Mouse (Mus musculus) kidney, postnatal 25 days (tissue): ENCODE measurements at regions not wholly inside any gene's neighbourhood (a gene's known extent, or its start where the extent isn't known, plus 50 kb on each side); places are given as distances from the start of the nearest gene placed in this dataset.

Source experiments
- DNase-seq, 2 experiments: peaks; one replicate each; pipeline ENCODE4 v3.0.0; 2021; ENCODE audit warnings: mixed read lengths in 2 of 2

DNA sequence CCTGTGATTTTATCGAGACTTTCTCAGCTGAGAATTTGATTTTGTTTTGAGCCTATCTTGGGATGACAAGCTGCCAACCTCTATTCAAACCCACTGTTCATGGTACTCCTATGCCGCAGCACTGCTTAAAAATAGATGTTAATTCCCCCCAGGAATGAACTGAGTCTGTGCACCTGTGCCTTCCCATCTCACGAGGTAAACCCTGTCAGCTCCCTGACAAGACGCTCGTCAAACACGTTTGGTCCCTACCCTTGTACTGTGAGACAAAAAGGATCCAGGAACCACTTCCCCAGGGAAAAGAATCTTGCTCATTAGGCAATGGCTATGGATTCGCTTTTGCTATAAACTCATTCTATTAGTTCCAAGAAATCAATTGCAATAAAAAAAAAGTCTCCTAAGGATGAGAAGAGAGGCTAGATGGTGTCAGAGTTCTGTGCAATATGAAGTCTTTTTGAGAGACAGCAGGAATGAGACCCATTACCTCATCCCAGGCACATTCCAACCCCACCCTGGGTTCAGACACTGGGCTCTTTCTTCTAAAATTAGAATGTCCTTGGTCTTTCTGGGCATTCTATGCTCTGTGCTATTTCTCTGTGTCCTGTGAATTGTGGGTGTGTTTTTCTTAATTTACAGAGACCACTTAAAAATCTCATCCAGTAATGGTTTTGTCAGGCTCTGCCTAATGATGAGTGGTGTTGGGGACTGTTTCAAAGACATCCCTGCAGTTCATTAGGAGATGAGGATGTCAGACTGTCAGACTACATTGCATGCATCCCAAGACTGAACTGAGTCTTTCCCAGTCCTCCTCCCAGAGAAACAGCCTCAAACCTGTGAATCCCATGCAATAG lies 167.7 kb upstream of the Pabpc6 start:
- DNase-seq: no peak

DNA sequence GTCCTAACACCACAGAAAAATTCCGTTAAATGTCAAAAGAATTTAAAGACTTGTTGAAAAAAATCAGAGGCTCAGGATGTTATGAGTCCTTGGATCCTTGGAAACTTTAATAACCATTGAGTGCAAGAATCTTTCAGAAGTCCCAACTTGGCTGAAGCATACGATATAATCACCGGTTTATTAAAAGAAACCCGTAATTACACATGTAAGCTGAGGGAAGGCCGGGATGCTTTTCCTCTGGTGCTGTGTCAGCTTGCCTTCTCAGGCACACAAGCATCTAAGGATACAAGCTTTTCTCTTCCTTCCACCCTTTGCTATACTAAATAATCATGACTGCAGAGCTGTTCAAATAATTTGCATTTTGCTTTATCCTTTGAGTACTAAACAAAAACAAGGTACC lies 160.4 kb upstream of the Pabpc6 start:
- no peak for DNase-seq

DNA sequence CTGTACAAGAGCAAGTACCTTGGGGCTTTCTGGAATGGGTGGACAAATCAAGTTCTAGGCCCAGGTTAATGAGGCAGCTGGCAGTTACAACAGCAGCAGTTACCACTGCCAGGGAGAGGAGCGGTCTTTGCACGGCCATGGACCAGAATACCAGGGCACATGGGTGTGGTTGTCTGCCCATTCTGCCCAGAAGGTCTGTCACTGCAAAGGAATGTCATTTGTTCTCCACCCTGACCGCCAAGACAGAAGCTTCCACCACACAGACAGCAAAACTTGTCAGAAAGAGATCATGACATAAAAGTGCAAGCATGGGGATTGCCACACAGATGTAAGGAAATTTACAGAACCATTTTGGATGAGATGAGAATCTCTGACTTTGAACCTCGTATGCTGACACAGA lies 151.8 kb upstream of the Pabpc6 start:
- no peak for DNase-seq

DNA sequence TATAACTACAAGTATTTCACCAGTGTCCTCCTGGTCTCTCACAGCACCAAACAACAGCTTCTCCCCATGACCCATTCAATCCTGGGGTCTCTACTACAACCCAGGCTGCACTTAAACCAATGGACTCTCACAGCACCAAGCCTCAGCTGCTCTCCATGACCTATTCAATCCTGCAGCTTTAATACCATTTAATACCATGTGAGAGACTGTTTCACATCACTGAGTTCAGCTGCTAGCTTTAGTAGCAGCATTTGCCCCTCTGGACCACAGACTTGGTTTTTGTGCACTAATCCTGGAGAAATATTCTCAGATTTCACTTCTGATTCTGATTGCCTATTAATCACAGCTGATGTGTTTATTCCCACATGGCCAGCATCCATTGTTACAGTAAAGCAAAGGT lies 147.5 kb upstream of the Pabpc6 start:
- no peak for DNase-seq

DNA sequence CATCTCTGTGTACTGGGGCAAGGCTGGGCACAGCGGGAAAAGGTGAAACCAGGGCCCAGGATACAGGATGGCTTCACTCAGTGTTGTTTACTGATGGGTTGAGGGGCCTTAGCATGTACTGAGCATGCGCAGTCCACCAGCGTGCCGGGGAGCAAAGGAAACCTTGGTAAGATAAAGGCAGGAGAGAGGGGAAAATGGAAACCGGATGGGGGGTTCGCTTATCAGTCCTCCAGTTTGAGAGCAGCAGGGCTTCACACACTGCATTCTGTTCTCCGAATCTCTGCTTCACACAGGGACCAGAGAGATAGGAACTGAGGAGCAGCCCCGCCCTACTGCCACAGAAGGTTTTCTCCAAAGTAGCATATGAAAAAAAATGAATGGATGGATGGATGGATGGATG lies 127.6 kb upstream of the Pabpc6 start:
- no peak for DNase-seq

DNA sequence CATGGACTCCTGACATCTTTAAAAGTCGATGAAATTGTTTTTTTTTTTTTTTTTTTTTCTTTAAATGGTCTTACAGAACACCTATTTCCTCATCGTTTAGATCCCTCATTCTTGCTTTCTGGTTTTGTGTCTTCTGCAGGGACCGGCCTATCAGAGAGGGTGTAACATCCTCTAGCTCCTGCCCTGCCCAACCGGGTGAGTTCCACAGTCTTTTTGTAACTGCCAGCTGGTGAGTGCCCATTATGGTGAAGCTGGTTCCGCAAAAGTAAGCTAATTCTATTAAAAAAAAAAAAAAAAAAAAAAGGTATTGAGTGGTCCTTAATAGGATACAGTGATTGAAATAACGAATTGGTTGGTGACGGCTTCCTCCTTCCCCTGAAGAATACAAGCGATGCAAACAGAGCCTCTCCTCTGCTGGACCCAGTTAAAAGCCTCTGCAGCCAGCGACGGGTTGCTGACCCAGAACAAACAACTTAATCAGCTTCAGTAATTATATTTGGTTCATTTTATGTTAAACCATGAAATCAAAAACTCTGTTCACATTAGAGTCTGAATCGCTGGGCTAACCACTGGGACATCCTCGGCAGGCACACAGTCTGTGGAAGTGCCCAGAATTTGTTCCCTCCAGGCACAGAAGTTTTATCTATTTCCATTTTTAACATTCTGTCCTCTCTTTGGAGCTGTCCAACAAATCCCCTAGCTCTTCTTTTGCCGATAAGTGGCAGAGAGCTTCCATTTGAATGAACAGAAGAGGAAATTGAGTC lies 126.9 kb upstream of the Pabpc6 start:
- no peak for DNase-seq

DNA sequence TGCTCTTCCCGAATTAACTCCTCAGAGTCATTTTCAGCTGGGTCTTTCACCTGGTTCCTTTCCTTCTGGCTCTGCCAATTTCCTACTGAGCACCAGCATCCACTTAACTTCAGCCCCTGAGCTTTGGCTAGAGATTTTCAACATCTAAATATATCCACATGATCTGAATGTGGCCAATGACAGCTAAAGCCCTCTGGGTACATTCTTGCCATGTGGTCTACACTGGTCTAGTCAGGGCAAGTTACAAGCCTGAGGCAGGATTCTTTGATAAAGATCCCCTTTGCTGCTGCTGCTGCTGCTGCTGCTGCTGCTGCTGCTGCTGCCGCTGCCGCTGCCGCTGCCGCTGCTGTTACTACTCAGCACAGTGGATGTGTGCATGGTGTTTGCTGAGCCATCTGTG lies 109.3 kb upstream of the Pabpc6 start:
- DNase-seq: no peak

DNA sequence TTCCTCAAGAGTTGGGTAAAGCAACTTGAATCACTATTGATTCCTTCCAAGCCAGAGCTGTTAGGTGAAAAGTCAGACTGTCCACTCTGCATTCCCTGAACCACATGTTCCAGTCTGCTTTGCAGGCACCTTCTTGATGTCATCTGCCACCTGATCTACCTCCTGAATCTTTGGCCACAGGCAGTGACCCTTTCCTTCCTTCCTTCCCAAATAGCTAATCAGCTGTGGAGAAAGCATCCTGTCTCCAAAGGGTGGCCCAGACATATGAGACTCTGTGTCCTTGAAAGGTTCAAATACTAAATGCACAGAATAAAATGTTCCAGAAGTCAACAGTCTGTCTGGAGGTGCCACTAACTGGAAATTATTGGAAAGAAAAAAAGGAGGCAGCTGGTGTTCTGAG lies 107.6 kb upstream of the Pabpc6 start:
- DNase-seq: no peak

DNA sequence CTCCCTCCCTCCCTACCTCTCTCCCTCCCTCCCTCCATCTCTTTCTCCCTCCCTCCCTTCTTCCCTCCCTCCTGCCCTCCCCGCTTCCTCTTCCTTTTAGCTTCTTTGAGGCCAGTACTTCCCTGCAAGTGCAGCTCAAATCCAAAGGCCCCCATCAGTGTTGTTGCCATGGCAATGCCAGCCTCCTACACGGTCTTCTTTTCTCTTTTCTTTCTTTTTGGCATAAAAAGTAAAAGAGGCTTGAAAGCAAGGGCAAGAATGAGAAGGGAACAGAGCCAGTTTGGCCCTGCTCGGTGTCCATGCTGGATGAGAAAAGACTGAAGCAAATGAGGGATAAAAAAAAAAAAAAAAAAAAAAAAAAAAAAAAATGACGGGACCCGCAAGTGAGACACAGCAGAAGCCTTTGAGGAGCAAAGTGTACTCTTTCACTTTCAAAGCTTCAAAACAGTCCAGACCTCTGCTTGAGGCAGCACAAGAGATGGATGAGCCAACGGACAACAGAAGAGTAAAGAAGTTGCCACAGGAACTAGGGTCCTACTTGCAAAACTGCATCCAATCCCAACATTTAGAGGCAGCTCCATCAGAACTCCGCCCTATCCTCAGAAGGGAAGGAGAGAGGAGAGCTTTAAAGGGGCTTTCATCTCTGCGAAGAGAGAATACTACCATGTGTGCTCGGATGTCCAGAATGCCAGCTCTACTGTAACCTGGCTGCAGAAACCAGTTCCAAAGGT lies 106.9 kb upstream of the Pabpc6 start:
- no peak for DNase-seq

DNA sequence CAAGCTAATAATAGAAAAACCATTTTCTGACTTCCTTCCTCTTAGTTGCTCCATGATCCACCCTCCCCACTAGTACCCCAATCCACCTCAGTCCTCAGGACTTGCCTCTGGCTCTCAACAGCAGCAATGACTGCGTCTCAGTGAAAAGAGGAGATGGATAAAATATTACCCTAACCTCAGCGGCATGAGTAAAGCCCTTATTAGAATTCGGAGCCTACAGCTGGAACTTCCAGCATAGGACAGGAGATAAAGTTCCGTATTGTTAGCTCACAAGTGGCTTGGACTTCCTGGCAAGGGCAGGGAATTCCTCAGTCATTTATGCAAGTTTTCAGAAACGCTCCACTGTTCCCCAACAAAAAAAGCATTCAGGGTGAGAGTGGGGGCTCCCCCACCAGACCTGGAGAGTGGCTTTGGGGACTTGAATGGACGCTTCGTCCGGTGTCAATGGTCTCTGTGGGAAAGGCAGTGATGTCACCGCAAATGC lies 106.2 kb upstream of the Pabpc6 start:
- DNase-seq: no peak

DNA sequence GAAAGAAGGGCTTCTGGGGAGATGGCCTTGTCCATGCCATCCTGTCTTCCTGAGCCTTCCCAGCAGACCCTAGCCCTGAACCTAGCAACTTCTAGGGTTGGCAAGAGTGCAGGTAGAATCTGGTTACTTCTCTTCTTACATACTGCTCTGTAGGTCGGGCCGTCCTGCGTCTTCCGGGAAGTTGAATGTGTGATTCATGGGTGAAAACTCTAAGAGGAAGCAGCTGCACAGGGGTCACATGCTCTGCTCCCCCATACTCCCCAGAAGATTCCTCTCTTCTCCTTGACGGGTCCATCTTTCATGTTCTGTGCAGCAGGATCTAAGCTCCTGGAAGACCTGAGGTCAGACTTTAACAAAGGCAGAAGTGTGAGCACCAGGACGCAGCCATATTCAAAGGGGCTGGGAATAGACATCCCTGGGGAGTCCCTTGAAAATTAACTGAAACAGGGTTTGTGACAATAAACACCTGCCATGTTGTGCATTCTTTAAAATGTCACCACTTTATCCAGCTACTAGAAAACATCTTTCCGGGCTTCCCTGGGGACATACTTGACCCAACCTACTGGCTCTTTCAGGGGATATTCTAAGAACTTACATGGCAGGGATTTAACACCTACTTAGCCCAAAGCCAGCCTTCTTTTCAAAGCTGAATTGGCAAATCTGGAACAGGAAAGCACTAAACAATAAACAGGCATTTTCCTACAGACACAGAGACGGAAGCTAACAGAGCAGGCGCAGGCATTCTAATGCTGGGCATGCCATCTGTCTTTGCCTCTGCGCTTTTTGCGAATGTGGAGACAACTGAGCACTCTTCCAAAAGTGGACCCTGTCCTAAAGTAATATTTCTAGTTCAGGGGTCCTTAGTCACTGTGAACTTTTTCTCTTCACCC lies 105.5 kb upstream of the Pabpc6 start:
- DNase-seq: no peak

DNA sequence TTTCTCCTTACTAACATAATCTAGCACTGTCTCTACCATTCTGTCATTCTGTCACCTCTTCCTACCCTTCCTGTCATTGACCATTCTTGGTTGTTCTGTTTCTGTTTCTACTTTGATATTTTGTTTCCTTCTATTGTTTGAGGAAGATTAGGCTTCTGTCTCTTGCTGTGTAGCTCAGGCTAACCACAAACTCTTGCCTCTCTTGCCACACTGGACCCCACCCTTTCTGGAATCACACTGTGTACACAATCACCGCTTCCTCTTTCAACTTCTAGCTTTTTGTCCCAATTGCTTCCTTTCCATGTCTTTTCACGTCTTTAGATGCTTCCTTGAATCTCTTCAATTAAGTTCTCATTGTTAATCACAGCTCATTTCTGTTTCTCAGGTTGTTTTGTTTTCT lies 104.2 kb upstream of the Pabpc6 start:
- DNase-seq: no peak

DNA sequence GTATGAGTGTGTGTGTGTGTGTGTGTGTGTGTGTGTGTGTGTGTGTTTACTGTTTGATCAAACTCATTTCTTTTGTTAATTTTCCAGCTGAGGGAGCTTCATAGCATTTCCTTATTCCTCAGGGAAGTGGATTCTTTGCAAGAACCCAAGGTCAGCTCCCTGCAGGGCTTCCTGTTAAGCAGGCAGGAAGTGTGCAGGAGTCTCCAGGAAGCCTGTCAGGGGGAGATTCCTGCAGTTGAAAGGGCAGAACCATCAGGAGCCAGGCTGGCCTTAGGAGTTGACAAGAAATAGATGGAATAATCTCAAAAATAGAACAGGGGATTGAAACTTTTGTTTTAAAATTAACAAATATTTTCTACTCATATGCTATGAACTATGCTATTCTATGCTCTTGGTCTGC lies 98.8 kb upstream of the Pabpc6 start:
- peak; percentile 58 to 81 for DNase-seq

DNA sequence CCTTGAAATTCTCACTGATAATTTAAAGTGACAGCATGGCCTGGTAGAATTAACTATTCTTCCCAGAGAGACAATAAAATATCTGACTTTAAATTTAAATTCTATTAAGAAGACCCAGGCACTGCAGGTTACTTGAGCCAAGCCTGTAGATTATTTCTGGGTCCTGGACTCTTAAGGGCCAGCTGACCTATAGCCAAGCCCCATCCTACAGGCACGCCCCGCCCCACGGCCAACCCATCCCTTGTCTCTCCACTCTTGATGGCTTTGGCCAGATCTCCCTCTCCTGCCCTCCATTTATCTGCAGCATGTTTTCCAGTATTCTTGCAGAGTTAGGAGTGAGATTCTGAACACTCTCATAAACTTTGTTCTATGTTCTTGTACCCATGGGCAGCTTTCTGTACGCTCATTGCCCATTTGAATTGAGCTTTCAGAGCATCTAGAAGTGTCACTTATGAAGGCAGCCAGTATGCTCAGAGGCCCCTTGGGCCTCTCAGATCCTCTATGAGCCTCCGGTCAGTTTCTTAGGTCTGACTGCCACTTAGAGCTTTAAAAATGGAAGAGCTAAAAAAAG lies 96.2 kb upstream of the Pabpc6 start:
- DNase-seq: no peak

DNA sequence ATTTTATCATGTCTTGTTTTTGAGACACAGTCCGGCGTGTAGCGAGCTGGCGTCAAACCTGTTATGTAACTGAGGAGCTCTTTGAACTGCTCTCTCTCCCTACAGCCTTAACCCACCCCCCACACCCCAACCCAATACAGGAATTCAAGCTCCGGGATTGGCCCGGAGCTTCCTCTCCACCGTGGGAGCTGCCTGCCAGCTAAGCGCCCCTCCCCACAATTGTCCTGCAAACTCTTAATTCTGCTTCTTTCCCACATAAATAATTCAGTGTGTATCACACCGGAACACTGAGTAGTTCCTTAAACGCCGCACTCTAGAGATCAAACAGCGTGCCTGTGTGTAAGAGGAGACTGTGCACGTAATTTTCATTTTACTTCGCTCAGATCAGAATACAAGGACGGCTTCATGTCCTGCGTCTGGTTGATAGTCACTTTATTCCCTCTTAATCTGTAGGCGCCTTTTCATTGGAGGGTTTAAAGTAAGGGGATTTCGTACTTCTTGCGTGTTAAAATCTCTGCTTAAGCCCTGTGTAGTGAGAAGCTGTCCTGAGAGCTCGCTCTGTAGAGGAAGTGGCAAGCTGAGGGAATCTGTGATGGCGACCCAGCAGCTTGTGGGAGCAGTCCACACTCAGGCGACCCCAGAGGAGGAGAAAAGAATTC lies 95.3 kb upstream of the Pabpc6 start:
- peak; percentile 43 to 76 for DNase-seq

DNA sequence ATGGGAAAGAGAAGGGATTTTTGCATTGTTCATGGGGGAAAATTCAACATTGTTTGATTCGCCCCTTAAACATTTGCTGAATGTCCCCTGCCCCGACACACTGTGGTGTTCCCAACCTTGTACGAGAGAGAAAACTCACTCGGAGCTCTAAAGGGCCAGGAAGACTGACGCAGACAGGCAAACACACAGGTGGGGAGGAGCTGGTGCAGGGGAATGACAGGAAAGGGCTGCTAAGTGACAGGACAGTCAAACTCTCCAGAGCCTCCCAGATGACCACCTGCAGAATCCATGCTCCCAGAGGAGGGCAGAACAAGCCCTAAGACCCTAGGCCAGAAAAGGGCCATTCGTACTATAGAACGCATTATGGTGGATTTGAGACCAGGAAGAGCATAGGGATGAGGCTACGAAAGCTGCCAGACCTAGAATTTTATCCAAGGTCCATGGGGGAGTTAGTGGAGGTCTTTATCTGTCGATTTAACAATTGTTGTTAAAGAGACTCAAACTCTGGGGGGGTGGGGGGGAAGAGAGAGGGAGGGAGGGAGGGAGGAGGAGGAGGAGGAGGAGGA lies 94.6 kb upstream of the Pabpc6 start:
- no peak for DNase-seq

DNA sequence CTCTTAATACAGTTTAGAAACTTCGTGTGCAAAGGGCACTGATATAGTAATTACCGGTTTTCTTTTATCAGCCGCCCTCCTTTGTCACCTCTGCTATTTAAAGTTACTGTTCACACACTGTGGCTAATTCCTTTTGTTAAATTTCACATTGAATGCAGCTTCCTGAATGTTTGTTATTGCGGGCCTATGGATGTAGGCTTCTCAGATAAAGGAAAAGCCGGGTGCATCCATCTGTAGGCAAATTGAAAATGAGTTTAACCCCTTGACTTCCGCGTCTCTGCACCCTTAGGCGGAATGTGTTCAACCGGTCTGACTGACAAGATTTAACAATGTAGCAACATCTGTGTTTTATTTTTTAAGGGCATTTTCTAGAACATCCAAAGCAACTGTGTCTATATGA lies 93.6 kb upstream of the Pabpc6 start:
- no peak for DNase-seq

DNA sequence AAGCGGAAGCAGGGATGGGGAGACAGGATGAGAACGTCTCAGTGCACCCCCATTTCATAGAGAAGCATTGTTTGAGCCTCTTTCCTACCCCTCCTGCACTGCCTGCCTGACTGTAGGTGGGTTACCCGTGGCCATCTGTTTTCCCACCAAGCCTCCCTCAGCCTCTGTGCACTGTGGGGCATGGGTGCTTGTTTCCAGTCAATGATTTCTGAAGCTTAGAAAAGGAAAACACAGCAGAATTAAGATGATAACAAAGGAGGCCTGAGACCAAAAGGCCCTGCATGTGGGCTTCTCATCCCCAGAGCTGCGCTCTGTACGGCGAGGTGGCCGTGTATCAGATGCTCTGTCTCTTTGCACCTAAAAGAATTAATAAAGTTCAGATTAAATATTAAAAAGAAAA lies 92.9 kb upstream of the Pabpc6 start:
- no peak for DNase-seq

DNA sequence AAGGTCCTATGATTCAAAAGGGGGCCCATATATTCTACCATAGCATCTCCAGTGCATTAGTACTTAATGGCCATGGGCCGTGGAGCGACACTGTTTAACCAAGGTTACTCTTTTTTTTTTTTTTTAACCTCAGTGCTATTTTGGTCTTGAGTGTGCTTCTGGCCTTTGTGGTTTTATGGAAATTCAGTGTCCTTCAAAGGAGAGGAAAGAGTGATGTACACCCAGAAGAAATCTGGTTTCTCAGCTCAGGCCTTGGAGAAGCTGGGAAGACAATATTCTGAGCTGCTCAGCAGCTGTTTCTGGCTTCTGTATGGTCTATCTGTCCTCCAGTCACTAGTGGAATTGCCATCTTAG lies 91.2 kb upstream of the Pabpc6 start:
- no peak for DNase-seq

DNA sequence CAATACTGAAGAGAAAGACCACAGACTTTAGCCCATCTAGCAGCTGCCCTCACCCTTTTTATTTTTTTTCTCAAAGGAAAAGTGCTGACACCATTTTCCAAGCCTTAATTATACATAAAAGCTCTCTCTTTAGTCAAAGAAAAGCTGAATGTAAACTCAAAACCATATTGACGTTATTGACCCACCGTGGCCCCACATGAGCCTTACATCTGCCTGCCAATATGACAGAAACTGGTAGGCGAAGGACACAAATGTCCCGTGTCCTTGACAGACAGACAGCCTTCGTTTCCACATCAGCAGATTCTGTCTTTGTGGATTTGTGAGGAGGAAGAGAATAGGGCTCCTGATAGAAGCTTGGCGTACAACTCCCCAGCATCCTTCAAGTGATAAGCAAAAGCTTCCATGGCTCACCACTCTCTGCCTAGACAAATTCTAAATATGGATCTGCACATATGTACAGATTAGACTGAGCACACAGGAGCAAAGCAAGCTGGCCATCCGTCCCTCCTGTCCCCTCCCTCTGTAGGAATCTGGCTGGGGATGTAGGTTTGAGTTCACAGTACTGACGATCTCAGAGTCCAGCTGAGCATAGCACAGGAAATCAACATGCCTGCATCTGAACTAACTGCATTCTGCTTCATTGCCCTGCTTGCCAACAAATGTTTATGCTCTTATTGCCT lies 90.6 kb upstream of the Pabpc6 start:
- no peak for DNase-seq

DNA sequence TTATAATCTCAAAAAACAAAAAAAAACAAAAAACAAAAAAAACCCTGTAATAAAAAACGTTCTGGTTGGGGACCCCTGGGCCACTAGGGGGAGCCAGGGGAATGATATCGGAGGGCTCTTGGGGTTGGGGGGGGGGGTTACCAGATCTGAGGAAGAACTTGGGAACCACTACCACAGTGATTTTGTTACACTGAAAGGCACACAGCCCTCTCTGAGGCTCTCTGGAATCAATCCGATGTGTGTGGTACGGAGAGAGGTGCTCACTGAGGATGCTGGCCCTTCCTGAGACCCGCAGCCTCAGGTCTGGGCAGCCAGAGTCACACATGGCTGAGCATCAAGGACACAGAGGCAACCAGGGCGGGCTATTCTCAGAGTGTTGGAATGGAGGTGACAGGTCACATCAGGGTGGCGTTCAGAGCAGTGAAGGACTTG lies 89.9 kb upstream of the Pabpc6 start:
- DNase-seq: peak; percentile 56 to 81
